Mouse (Mus musculus): ENCODE results near the gene Amotl1. TPM values are rescaled to one million over a fixed set of nuclear protein-coding genes. Genes with fewer than 3 reads are reported as not detected.
A peak's percentile ranks its signal among the peaks of the same experiment; 100 is the strongest.

The Amotl1 gene
- polyA plus RNA-seq (2014; fragmentation: Nextera tagmentation; extraction: Ambion mirVana): 26.4 and 29.6 TPM in 2 replicates

- no peak for DNase-seq
- H3K4me3 ChIP-seq (ENCODE audit: low read depth, low read length): no peak within 1 kb of the TSS
- no peaks in the 10 kb centered on the region for H3K36me3 ChIP-seq (ENCODE audit: insufficient read depth)
- TF ChIP-seq CTCF (IDR thresholded peaks at IDR 0.05; ENCODE audit: low read depth): no peak
- WGBS: 53% methylated on average over 4 of the region's 4 CpGs
- H3K9me3 ChIP-seq (ENCODE audit: low read depth, low read length): no peaks in the 10 kb centered on the region
- H3K9ac ChIP-seq: no peak within 1 kb of the TSS
- peaks cover 10% of the 10 kb centered on the region for H3K4me1 ChIP-seq (ENCODE audit: insufficient read depth)
- ATAC-seq (ENCODE audit: insufficient read depth): no peak
- H3K4me2 ChIP-seq: no peak within 1 kb of the TSS
- H3K27me3 ChIP-seq (ENCODE audit: insufficient read depth, low read length): no peaks in the 10 kb centered on the region
- H3K27ac ChIP-seq (ENCODE audit: low read depth): no peak within 1 kb of the TSS
Observed at GRCm38 (mm10) chr9:14644956-14645355, at the start of gene Amotl1. Gene Amotl1, minus strand, starts transcription at chr9:14645056.

DNA sequence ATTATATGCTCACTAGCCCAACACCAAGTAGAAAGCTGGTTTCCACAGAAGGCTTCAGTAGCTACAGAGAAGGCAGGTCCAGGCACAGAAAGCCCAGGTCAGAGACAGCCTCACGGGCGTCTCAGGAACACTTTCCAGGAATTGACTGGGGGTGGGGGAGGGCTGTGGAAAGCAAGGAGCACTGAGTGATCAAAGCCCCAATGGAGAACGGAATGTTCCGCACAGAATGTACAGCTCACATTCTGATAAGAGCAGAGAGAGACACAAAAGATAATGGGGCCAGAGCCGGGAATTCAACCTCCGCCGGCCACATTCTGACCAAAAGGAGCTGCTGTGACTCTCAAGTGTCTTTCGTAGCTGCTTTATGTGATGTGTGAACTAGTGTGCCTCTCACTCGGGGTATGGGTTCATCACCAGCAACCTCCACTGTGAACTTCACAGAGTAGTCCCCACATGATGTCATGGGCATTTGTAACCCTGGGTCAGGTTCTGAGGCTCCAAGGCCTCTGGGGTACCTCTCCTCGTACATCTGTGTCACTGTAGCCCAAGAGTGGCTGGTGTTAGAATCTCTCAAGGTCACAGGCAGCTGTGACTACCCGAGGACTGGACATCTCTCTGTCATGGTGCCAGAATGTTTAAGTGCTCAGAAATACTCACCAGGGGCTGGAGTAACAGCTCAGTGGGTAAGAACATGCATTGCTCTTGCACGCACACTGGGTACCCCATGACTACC, 44.7 kb upstream of the Amotl1 start:
- no peak overlapping the region for H3K9ac ChIP-seq
- no peaks in the 10 kb centered on the region for H3K9me3 ChIP-seq (ENCODE audit: low read depth, low read length)
- 27% methylated on average over 12 of the region's 12 CpGs for WGBS
- DNase-seq (no peak), ATAC-seq (ENCODE audit: insufficient read depth) (no peak)
- no peak overlapping the region for H3K4me3 ChIP-seq (ENCODE audit: low read depth, low read length)
- no peak overlapping the region for H3K4me2 ChIP-seq
- no peak overlapping the region for H3K27ac ChIP-seq (ENCODE audit: low read depth)
- H3K27me3 ChIP-seq (ENCODE audit: insufficient read depth, low read length): no peaks in the 10 kb centered on the region
- no peaks in the 10 kb centered on the region for H3K4me1 ChIP-seq (ENCODE audit: insufficient read depth)
- no peak for TF ChIP-seq CTCF (IDR thresholded peaks at IDR 0.05; ENCODE audit: low read depth)
- no peaks in the 10 kb centered on the region for H3K36me3 ChIP-seq (ENCODE audit: insufficient read depth)

DNA sequence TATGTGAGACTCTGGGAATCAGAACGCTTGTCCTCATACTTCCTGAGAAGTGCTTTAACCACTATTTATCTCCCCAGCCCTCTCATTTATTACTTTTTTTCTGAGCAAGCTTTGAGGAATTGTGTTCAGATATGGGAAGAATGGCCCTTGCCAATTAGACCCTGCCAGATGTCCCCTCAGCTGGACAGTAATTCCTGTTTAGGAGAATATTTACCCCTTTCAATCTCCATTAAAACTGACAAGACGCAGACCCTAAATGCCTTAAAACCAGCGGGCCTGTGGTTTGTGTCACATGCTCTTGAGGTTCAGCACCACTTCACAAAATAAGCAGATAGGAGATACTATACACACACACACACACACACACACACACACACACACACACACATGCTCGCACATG, 39.5 kb upstream of the Amotl1 start:
- no peak overlapping the region for H3K9ac ChIP-seq
- H3K9me3 ChIP-seq (ENCODE audit: low read depth, low read length): no peaks in the 10 kb centered on the region
- no peak for TF ChIP-seq CTCF (IDR thresholded peaks at IDR 0.05; ENCODE audit: low read depth)
- no peaks in the 10 kb centered on the region for H3K36me3 ChIP-seq (ENCODE audit: insufficient read depth)
- no peak for DNase-seq
- H3K4me2 ChIP-seq: no peak overlapping the region
- 58% methylated on average over 4 of the region's 4 CpGs for WGBS
- no peak for ATAC-seq (ENCODE audit: insufficient read depth)
- no peaks in the 10 kb centered on the region for H3K4me1 ChIP-seq (ENCODE audit: insufficient read depth)
- H3K27me3 ChIP-seq (ENCODE audit: insufficient read depth, low read length): no peaks in the 10 kb centered on the region
- no peak overlapping the region for H3K27ac ChIP-seq (ENCODE audit: low read depth)
- no peak overlapping the region for H3K4me3 ChIP-seq (ENCODE audit: low read depth, low read length)

DNA sequence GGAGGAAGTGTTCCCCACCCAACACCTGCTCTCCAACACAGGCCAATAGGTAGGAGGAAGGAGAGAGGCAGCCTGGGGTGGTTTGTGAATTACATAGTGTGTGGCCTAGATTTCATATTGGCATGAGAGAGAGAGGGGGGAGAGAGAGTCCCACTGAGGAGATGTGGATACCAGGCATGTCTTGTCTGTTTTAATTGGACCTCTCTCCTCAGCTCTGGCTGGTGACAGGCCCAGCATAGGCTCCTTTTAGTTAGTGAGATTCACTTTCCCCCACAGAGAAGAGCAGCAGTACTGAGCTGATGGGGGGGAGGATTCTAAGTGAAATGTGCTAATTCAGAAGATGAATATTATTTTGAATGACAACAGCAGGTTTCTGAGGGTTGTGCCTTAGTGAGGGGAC, 37.9 kb upstream of the Amotl1 start:
- no peaks in the 10 kb centered on the region for H3K9me3 ChIP-seq (ENCODE audit: low read depth, low read length)
- no peak for TF ChIP-seq CTCF (IDR thresholded peaks at IDR 0.05; ENCODE audit: low read depth)

DNA sequence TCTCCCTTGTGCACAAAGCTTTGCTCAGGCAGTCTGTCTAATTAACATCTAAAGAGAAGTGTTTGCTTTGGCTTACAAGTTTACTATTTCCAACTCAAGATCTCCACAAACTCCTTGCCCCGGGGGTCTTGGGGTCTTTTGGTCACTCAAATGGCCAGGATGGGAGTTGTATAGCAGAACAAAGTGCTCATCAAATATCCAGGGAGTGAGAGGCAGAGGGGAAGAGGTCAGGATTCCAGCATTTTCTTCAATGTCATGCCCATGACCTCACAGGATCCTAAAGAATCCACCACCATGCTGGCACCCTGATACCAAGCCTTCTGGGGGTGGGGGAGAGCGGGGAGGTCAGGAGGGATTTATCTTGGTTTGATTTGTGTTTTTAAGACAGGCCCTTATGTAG, 35.7 kb upstream of the Amotl1 start:
- Histone ChIP-seq H3K9ac (no peak overlapping the region), H3K27ac (ENCODE audit: low read depth) (no peak overlapping the region), H3K36me3 (ENCODE audit: insufficient read depth) (no peaks in the 10 kb centered on the region), H3K4me2 (no peak overlapping the region), H3K4me1 (ENCODE audit: insufficient read depth) (no peaks in the 10 kb centered on the region), H3K4me3 (ENCODE audit: low read depth, low read length) (no peak overlapping the region), H3K27me3 (ENCODE audit: insufficient read depth, low read length) (no peaks in the 10 kb centered on the region), H3K9me3 (ENCODE audit: low read depth, low read length) (no peaks in the 10 kb centered on the region)
- TF ChIP-seq CTCF (IDR thresholded peaks at IDR 0.05; ENCODE audit: low read depth): no peak
- no peak for ATAC-seq (ENCODE audit: insufficient read depth)
- 59% methylated on average over 2 of the region's 2 CpGs for WGBS
- no peak for DNase-seq

More for the DNA sequence above, 37.9 kb upstream of the Amotl1 start:
- Histone ChIP-seq H3K4me1 (ENCODE audit: insufficient read depth) (no peaks in the 10 kb centered on the region), H3K4me2 (no peak overlapping the region), H3K27me3 (ENCODE audit: insufficient read depth, low read length) (no peaks in the 10 kb centered on the region), H3K27ac (ENCODE audit: low read depth) (no peak overlapping the region), H3K9ac (no peak overlapping the region), H3K36me3 (ENCODE audit: insufficient read depth) (no peaks in the 10 kb centered on the region), H3K4me3 (ENCODE audit: low read depth, low read length) (no peak overlapping the region)
- DNase-seq (no peak), ATAC-seq (ENCODE audit: insufficient read depth) (no peak)

DNA sequence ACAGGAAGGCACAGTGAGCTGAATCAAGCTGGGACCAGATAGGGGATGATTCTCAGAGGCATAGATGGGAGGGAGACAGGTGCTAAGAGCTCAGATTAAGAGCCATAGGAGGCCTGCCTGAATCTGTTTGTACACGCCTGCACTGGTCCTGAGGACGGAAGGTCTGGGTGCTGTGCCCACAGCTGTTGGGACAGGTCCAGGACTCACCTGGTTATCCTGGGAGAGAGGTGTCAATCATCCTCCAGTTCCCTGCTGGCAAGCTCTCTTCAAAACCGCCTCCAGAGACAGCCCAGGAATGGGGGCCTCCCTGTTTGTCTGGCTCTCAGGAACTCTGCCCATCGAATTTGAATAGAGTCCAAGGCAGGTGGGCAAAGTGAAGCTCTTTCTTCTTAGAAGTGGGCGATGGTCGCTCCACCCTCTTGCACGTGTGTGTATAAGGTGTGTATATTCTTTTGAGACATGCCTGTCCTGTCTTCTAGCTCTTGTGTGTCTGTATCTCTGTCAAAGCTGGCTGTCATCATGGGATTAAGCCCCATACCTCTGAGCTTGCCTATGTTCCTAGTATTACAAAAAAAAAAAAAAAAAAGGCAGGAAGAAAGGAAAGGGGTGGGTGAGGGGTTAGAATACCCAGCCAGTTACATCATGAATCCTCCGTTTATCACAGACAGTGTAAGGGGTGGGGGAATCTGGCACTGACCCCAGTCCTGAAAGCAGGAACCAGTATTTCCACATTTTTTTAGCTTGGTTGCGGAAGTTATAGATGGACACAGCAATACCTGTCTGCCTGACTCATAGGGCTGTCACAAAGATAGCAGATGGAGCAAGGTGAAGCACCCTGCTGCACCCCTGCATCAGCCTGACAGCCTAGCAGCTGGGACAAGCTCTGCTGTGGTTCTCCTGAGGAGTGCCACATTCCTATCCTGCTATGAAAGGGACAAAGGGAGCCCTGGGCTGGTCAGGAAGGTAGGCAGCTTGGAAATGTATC, 31.1 kb upstream of the Amotl1 start:
- ATAC-seq (ENCODE audit: insufficient read depth) (peak; percentile 82), DNase-seq (peak; percentile 73)
- TF ChIP-seq CTCF (IDR thresholded peaks at IDR 0.05; ENCODE audit: low read depth): no peak
- no peaks in the 10 kb centered on the region for H3K36me3 ChIP-seq (ENCODE audit: insufficient read depth)
- H3K27ac ChIP-seq (ENCODE audit: low read depth): peak overlapping the region; percentile 79
- WGBS: 37% methylated on average over 9 of the region's 9 CpGs
- no peaks in the 10 kb centered on the region for H3K9me3 ChIP-seq (ENCODE audit: low read depth, low read length)
- H3K4me3 ChIP-seq (ENCODE audit: low read depth, low read length): no peak overlapping the region
- peak overlapping the region; percentile 40 for H3K4me2 ChIP-seq
- H3K4me1 ChIP-seq (ENCODE audit: insufficient read depth): no peaks in the 10 kb centered on the region
- no peak overlapping the region for H3K9ac ChIP-seq
- H3K27me3 ChIP-seq (ENCODE audit: insufficient read depth, low read length): no peaks in the 10 kb centered on the region

GRCm38 (mm10) chr9:14674506-14674905, 29.6 kb upstream of the Amotl1 start:
- DNase-seq (no peak), ATAC-seq (ENCODE audit: insufficient read depth) (no peak)
- H3K36me3 ChIP-seq (ENCODE audit: insufficient read depth): no peaks in the 10 kb centered on the region
- no peaks in the 10 kb centered on the region for H3K4me1 ChIP-seq (ENCODE audit: insufficient read depth)
- WGBS: 83% methylated on average over 8 of the region's 8 CpGs
- H3K9me3 ChIP-seq (ENCODE audit: low read depth, low read length): no peaks in the 10 kb centered on the region
- H3K4me3 ChIP-seq (ENCODE audit: low read depth, low read length): no peak overlapping the region
- H3K27ac ChIP-seq (ENCODE audit: low read depth): no peak overlapping the region
- no peak overlapping the region for H3K4me2 ChIP-seq
- TF ChIP-seq CTCF (IDR thresholded peaks at IDR 0.05; ENCODE audit: low read depth): no peak
- no peaks in the 10 kb centered on the region for H3K27me3 ChIP-seq (ENCODE audit: insufficient read depth, low read length)
- H3K9ac ChIP-seq: no peak overlapping the region
